Mouse (Mus musculus) forebrain, embryonic 13.5 days (tissue): ENCODE data around the gene Kif6. TPM values are rescaled to one million over a fixed set of nuclear protein-coding genes. Genes with fewer than 3 reads are reported as not detected.

ENCODE experiments used
- ATAC-seq: fragments of 200-750 bp; cut with Nextera tagmentation; 2 replicates; pipeline ENCODE4 v1.8.0; 2017
- H3K27ac ChIP-seq: fragments of 300-500 bp; sonication (generic); 2 replicates; pipeline ENCODE4 v1.5.1; 2015; ENCODE audit warnings: inconsistent platforms, mild to moderate bottlenecking, moderate library complexity
- H3K27me3 ChIP-seq: fragments of 300-500 bp; sonication (generic); 2 replicates; pipeline ENCODE4 v1.6.1; 2015; ENCODE audit warnings: mild to moderate bottlenecking, inconsistent platforms
- H3K36me3 ChIP-seq: fragments of 300-500 bp; sonication (generic); 2 replicates; pipeline ENCODE4 v1.6.1; 2015; ENCODE audit warnings: mild to moderate bottlenecking, inconsistent platforms; ENCODE audit not compliant: poor library complexity, severe bottlenecking
- H3K4me1 ChIP-seq: fragments of 300-500 bp; sonication (generic); 2 replicates; pipeline ENCODE4 v1.6.1; 2015; ENCODE audit warnings: inconsistent platforms
- H3K4me2 ChIP-seq: fragments of 300-500 bp; sonication (generic); 2 replicates; pipeline ENCODE4 v1.6.1; 2015; ENCODE audit warnings: inconsistent platforms, mild to moderate bottlenecking, moderate library complexity
- H3K4me3 ChIP-seq: fragments of 300-500 bp; sonication (generic); 2 replicates; pipeline ENCODE4 v1.5.1; 2015; ENCODE audit warnings: mild to moderate bottlenecking, inconsistent platforms
- H3K9ac ChIP-seq: fragments of 300-500 bp; sonication (generic); 2 replicates; pipeline ENCODE4 v1.6.1; 2015; ENCODE audit warnings: mild to moderate bottlenecking, inconsistent platforms
- H3K9me3 ChIP-seq: fragments of 300-500 bp; sonication (generic); replicated peaks from 2 replicates; pipeline ENCODE4 v1.6.1; 2016; ENCODE audit warnings: inconsistent platforms
- WGBS: fragments of 180-500 bp; shearing (Covaris S2); methylation state at CpG from one replicate; pipeline ENCODE4 v1.1.7; 2015; 5-methylcytosine and 5-hydroxymethylcytosine counted together
- polyA plus RNA-seq: library from polyadenylated mRNA; unstranded; fragments of >200 nt; fragmentation: Nextera tagmentation; extraction: Ambion mirVana; gene quantifications from 2 replicates; pipeline ENCODE4 v1.2.1, GENCODE M21; 2015

Gene Kif6
- polyA plus RNA-seq, 1 experiment from 2014 or later: 1.7 TPM

- no peaks in the 10 kb centered on the region for H3K9me3 ChIP-seq
- no peaks in the 10 kb centered on the region for H3K36me3 ChIP-seq
- no peak overlapping the region for H3K4me3 ChIP-seq
- H3K4me2 ChIP-seq: no peak overlapping the region
- H3K27me3 ChIP-seq: no peaks in the 10 kb centered on the region
- no peaks in the 10 kb centered on the region for H3K4me1 ChIP-seq
- WGBS: 96% methylated on average over 2 of the region's 2 CpGs
- H3K9ac ChIP-seq: no peak overlapping the region
- no peak overlapping the region for H3K27ac ChIP-seq
- ATAC-seq: no peak
These were observed 111.3 kb downstream of the Kif6 start for GRCm38 (mm10) chr17:49726206-49726605.

DNA sequence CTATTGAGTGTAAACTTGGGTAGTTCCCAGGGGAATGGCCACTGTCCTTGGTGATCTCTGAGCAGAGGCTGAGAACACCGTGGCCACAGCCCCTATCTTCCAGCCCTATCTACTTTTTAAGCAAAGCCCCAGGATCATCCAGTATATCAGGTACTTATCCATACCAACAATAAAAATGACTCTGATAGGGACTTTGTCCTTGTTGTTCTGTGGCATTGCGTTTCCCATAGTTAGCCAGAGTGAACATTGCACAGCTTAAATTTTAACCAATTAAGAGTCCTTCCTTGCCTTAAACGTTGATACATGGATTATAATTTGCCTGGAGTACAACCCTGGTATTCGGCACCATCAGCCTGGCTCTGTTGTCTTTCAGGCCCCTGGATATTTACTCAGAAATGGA, 112.0 kb downstream of the Kif6 start:
- H3K4me3 ChIP-seq: no peak overlapping the region
- H3K4me1 ChIP-seq: no peaks in the 10 kb centered on the region
- H3K27me3 ChIP-seq: no peaks in the 10 kb centered on the region
- no peaks in the 10 kb centered on the region for H3K36me3 ChIP-seq
- no peak overlapping the region for H3K9ac ChIP-seq
- no peaks in the 10 kb centered on the region for H3K9me3 ChIP-seq
- ATAC-seq: no peak
- 90% methylated on average over 4 of the region's 4 CpGs for WGBS
- no peak overlapping the region for H3K27ac ChIP-seq
- no peak overlapping the region for H3K4me2 ChIP-seq

- Histone ChIP-seq H3K4me3 (no peak overlapping the region), H3K27ac (no peak overlapping the region), H3K9me3 (no peaks in the 10 kb centered on the region), H3K9ac (no peak overlapping the region), H3K4me2 (no peak overlapping the region), H3K4me1 (no peaks in the 10 kb centered on the region), H3K36me3 (no peaks in the 10 kb centered on the region), H3K27me3 (no peaks in the 10 kb centered on the region)
- WGBS: 92% methylated on average over 5 of the region's 5 CpGs
- no peak for ATAC-seq
These were observed 112.6 kb downstream of the Kif6 start for GRCm38 (mm10) chr17:49727428-49728045.

DNA sequence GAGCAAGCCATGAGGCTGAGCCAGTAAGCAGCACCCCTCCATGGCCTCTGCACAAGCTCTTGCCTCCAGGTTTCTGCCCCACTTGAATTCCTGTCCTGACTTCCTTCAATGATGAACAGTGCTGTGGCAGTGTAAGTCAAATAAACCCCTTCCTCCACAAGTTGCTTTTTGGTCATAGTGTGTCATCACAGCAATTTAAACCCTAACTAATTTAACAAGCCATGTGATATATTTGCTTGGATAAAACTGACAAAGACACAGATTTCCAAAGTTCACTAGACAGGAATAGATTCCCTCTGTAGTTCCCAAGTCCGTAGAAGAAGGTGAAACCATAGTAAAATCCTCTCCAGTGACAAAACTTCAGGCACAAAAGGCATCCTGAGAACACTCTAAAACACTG, 114.9 kb downstream of the Kif6 start:
- no peak for ATAC-seq
- Histone ChIP-seq H3K36me3 (no peaks in the 10 kb centered on the region), H3K27ac (no peak overlapping the region), H3K4me3 (no peak overlapping the region), H3K9ac (no peak overlapping the region), H3K9me3 (no peaks in the 10 kb centered on the region), H3K4me1 (no peaks in the 10 kb centered on the region), H3K27me3 (no peaks in the 10 kb centered on the region), H3K4me2 (no peak overlapping the region)
- WGBS: 86% methylated on average over 1 of the region's 1 CpGs

DNA sequence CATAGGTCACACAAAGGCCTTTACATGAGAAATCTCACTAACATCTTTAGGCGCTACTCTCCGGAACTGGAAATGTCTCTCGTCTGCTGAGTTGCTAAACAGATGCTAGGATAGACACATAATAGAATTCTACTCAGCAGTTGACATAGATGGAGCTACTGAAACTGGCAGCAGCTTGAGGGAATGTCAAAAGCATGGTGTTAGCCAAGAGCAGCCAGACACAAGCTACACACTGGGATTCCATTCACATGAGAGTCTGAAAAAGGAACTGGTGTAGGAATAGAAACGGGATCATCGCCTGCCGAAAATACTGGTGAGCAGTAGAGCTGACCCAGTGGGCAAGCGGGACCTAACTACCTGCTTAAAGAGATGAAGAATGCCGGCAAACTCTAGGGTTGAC, 117.8 kb downstream of the Kif6 start:
- Histone ChIP-seq H3K4me1 (no peaks in the 10 kb centered on the region), H3K27me3 (no peaks in the 10 kb centered on the region), H3K9ac (no peak overlapping the region), H3K4me2 (no peak overlapping the region), H3K4me3 (no peak overlapping the region), H3K27ac (no peak overlapping the region), H3K36me3 (no peaks in the 10 kb centered on the region), H3K9me3 (no peaks in the 10 kb centered on the region; the same call in 1 of the 2 replicates)
- WGBS: 89% methylated on average over 8 of the region's 8 CpGs
- no peak for ATAC-seq

- Histone ChIP-seq H3K9me3 (no peaks in the 10 kb centered on the region; the same call in 1 of the 2 replicates), H3K36me3 (no peaks in the 10 kb centered on the region), H3K27me3 (no peaks in the 10 kb centered on the region), H3K4me1 (no peaks in the 10 kb centered on the region), H3K9ac (no peak overlapping the region), H3K27ac (no peak overlapping the region), H3K4me2 (no peak overlapping the region), H3K4me3 (no peak overlapping the region)
- ATAC-seq: no peak
- 92% methylated on average over 6 of the region's 6 CpGs for WGBS
These were observed 119.1 kb downstream of the Kif6 start for GRCm38 (mm10) chr17:49734079-49734478.

- Histone ChIP-seq H3K36me3 (no peaks in the 10 kb centered on the region), H3K4me3 (no peak overlapping the region), H3K9me3 (no peaks in the 10 kb centered on the region; the same call in 1 of the 2 replicates), H3K4me1 (no peaks in the 10 kb centered on the region), H3K27me3 (no peaks in the 10 kb centered on the region), H3K4me2 (no peak overlapping the region), H3K9ac (no peak overlapping the region), H3K27ac (no peak overlapping the region)
- no peak for ATAC-seq
- WGBS: 86% methylated on average over 2 of the region's 2 CpGs
These were observed 119.8 kb downstream of the Kif6 start for GRCm38 (mm10) chr17:49734776-49735175.

DNA sequence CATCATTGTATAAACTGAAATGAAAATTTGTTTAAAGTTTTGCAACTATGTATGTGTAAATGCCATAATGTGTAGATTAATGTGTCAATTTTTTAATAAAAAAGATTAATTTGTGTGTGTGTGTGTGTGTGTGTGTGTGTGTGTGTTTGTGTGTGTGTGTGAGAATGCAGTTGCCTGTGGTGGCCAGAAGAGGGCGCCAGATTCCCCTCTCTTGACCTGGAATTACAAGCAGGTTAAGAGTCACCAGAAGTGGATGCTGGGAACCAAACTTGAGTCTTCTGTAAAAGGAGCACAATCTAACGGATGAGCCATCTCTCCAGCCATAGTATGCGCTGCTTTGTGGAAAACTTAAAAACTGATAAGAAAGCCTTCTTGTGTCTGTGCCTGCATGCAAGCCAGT, 121.4 kb downstream of the Kif6 start:
- no peaks in the 10 kb centered on the region for H3K36me3 ChIP-seq

GRCm38 (mm10) chr17:49737217-49737774, 122.4 kb downstream of the Kif6 start:
- Histone ChIP-seq H3K4me3 (no peak overlapping the region), H3K27me3 (no peaks in the 10 kb centered on the region), H3K4me1 (no peaks in the 10 kb centered on the region), H3K27ac (no peak overlapping the region), H3K4me2 (no peak overlapping the region), H3K9me3 (no peaks in the 10 kb centered on the region; the same call in 1 of the 2 replicates), H3K9ac (no peak overlapping the region), H3K36me3 (no peaks in the 10 kb centered on the region)
- WGBS: 94% methylated on average over 6 of the region's 6 CpGs
- ATAC-seq: no peak

More for the DNA sequence above, 121.4 kb downstream of the Kif6 start:
- Histone ChIP-seq H3K27me3 (no peaks in the 10 kb centered on the region), H3K9ac (no peak overlapping the region), H3K4me1 (no peaks in the 10 kb centered on the region), H3K4me2 (no peak overlapping the region), H3K4me3 (no peak overlapping the region), H3K9me3 (no peaks in the 10 kb centered on the region; the same call in 1 of the 2 replicates), H3K27ac (no peak overlapping the region)
- ATAC-seq: no peak
- WGBS: 78% methylated on average over 3 of the region's 3 CpGs

- H3K4me1 ChIP-seq: no peaks in the 10 kb centered on the region
- ATAC-seq: no peak
- H3K36me3 ChIP-seq: no peaks in the 10 kb centered on the region
- WGBS: 90% methylated on average over 11 of the region's 11 CpGs
- H3K9me3 ChIP-seq: no peaks in the 10 kb centered on the region; the same call in 1 of the 2 replicates
- no peaks in the 10 kb centered on the region for H3K27me3 ChIP-seq
- no peak overlapping the region for H3K27ac ChIP-seq
- no peak overlapping the region for H3K9ac ChIP-seq
- no peak overlapping the region for H3K4me3 ChIP-seq
- no peak overlapping the region for H3K4me2 ChIP-seq
These were observed 123.4 kb downstream of the Kif6 start for GRCm38 (mm10) chr17:49738351-49738750.

- H3K9ac ChIP-seq: no peak overlapping the region
- no peaks in the 10 kb centered on the region for H3K36me3 ChIP-seq
- no peak overlapping the region for H3K4me3 ChIP-seq
- no peak overlapping the region for H3K27ac ChIP-seq
- H3K4me1 ChIP-seq: no peaks in the 10 kb centered on the region
- WGBS: 93% methylated on average over 9 of the region's 9 CpGs
- no peak for ATAC-seq
- H3K9me3 ChIP-seq: no peaks in the 10 kb centered on the region; the same call in 1 of the 2 replicates
- no peaks in the 10 kb centered on the region for H3K27me3 ChIP-seq
- no peak overlapping the region for H3K4me2 ChIP-seq
These were observed 125.2 kb downstream of the Kif6 start for GRCm38 (mm10) chr17:49739896-49740679.

GRCm38 (mm10) chr17:49741172-49741571, 126.2 kb downstream of the Kif6 start:
- no peaks in the 10 kb centered on the region for H3K36me3 ChIP-seq
- no peak overlapping the region for H3K4me2 ChIP-seq
- H3K27me3 ChIP-seq: no peaks in the 10 kb centered on the region
- ATAC-seq: no peak
- no peak overlapping the region for H3K27ac ChIP-seq
- no peaks in the 10 kb centered on the region for H3K4me1 ChIP-seq
- WGBS: 92% methylated on average over 4 of the region's 4 CpGs
- H3K9ac ChIP-seq: no peak overlapping the region
- H3K4me3 ChIP-seq: no peak overlapping the region
- H3K9me3 ChIP-seq: no peaks in the 10 kb centered on the region; the same call in 1 of the 2 replicates
